In the genomic region with DNA sequence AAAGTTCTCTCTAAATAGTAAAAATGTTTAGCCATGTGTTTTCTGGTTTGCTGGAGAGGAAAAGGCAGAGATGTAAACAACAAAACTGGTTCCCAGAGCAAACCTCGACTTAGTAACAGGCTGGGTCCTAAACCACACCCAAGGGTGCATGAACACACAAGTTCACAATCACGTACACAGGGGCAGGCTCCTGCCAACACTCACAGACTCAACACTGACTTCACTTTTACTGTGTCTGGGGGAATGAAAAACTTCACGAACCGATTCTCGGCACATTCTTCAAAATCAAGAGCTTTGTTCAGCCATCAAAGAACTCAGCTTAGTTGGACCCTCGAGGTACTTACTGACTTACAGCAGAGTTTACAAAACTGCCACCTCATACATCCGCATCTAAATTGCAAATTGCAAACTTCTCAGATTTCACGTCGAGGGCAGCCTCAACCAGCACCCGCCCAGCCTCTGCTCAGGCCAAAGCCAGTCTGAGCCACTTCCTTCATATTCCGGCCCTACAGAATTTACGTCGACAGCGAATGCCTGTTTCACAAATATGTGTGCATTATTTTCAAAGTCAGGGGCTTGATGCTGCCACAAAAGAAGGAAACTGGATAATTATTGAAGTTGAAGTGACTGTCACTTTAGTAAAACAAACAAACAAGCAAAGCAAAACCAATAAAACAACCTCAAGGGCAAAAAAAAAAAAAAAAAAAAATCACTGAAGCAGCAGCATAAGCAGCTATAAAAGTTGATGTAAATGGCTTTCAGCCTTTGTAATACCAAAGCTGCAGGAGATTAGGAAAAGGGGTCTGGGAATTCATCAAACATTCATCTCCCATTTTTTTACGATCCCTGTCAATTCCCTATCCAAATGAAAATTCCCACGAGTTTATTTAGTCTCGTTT, we compare ENCODE assay signal across 7 mouse cellular contexts. TPM values are rescaled to one million over a fixed set of nuclear protein-coding genes. Genes with fewer than 3 reads are reported as not detected.
DNase-seq lines count a peak whose midpoint lies in the region; ATAC-seq and TF ChIP-seq lines count a peak whose summit lies in the region.

No protein-coding gene starts in this region.

- H3K9me3 ChIP-seq in ES-E14 (ENCODE audit: control insufficient read depth, insufficient read depth, low read depth, low read length), result no peaks in the 10 kb centered on the region
- H3K9me3 ChIP-seq in forebrain, embryonic 14.5 days (replicated peaks; ENCODE audit: control insufficient read depth, low read length), result no peaks in the 10 kb centered on the region
- no peaks in the 10 kb centered on the region for H3K9me3 ChIP-seq in intestine, embryonic 14.5 days (ENCODE audit: control insufficient read depth, low read length)
- no peaks in the 10 kb centered on the region for H3K9me3 ChIP-seq in liver, embryonic 16.5 days (replicated peaks; ENCODE audit: control insufficient read depth, low read length)
- no peaks in the 10 kb centered on the region for H3K9me3 ChIP-seq in neural tube, embryonic 13.5 days

- ATAC-seq in forebrain, embryonic 14.5 days, result no peak
- no peak for ATAC-seq in intestine, embryonic 14.5 days (replicated peaks; ENCODE audit: low FRiP score, low TSS enrichment, low read depth)
- ATAC-seq in liver, embryonic 16.5 days (ENCODE audit: low read depth), result no peak
- ATAC-seq in neural tube, embryonic 13.5 days (ENCODE audit: low read depth), result no peak

- in situ Hi-C loops in ES-E14 (cut with MboI; ENCODE audit: low sequenced_read_pairs in 2 of 2, unreplicated experiment in 2 of 2), result no loop called here

- peak; percentile 21 for DNase-seq in A20 (ENCODE audit: low read depth, low spot score)
- DNase-seq in ES-E14 (ENCODE audit: low read depth, low spot score), result peak; percentile 38
- DNase-seq in forebrain, embryonic 14.5 days (ENCODE audit: low spot score), result peak; percentile 16
- DNase-seq in intestine, embryonic 14.5 days (ENCODE audit: low spot score), result peak; percentile 58
- no peak for DNase-seq in right cerebral cortex, postnatal 36 days (ENCODE audit: low spot score in 2 of 2)

- no peaks in the 10 kb centered on the region for H3K27me3 ChIP-seq in forebrain, embryonic 14.5 days (replicated peaks; ENCODE audit: control insufficient read depth, insufficient read depth, low read length)
- H3K27me3 ChIP-seq in intestine, embryonic 14.5 days (replicated peaks; ENCODE audit: control insufficient read depth, insufficient read depth, low read length), result no peaks in the 10 kb centered on the region
- no peaks in the 10 kb centered on the region for H3K27me3 ChIP-seq in liver, embryonic 16.5 days (ENCODE audit: control insufficient read depth, insufficient read depth, low read depth, low read length)
- H3K27me3 ChIP-seq in neural tube, embryonic 13.5 days, result peaks cover 10% of the 10 kb centered on the region; the same call in 1 of the 2 replicates

- no peaks in the 10 kb centered on the region for H3K36me3 ChIP-seq in ES-E14 (ENCODE audit: control insufficient read depth, insufficient read depth, low read length, poor library complexity, severe bottlenecking)
- no peaks in the 10 kb centered on the region for H3K36me3 ChIP-seq in forebrain, embryonic 14.5 days (ENCODE audit: control insufficient read depth, insufficient read depth, low read length)
- no peaks in the 10 kb centered on the region for H3K36me3 ChIP-seq in intestine, embryonic 14.5 days (ENCODE audit: control insufficient read depth, insufficient read depth, low read length)
- no peaks in the 10 kb centered on the region for H3K36me3 ChIP-seq in liver, embryonic 16.5 days (ENCODE audit: control insufficient read depth, insufficient read depth)
- H3K36me3 ChIP-seq in neural tube, embryonic 13.5 days, result no peaks in the 10 kb centered on the region

- peaks cover 3 to 11% of the 10 kb centered on the region in 2 experiments; a peak in 3 of 4 replicates for H3K4me1 ChIP-seq in ES-E14 (ENCODE audit: control insufficient read depth in 2 of 2, insufficient read depth in 2 of 2, low read length in 2 of 2, poor library complexity in 1 of 2)
- H3K4me1 ChIP-seq in forebrain, embryonic 14.5 days (ENCODE audit: control insufficient read depth, insufficient read depth, low read length), result 0 out of 2 replicates have a peak, but pooled peaks cover 2% of the 10 kb centered on the region
- peaks cover 3% of the 10 kb centered on the region for H3K4me1 ChIP-seq in intestine, embryonic 14.5 days (replicated peaks; ENCODE audit: control insufficient read depth, insufficient read depth, low read length)
- peaks cover 10% of the 10 kb centered on the region for H3K4me1 ChIP-seq in liver, embryonic 16.5 days (ENCODE audit: control insufficient read depth, low read depth, low read length)
- peaks cover 18% of the 10 kb centered on the region for H3K4me1 ChIP-seq in neural tube, embryonic 13.5 days (replicated peaks)

- no peak overlapping the region for H3K9ac ChIP-seq in ES-E14 (ENCODE audit: insufficient read depth, low read depth, low read length, poor library complexity, severe bottlenecking)
- H3K9ac ChIP-seq in forebrain, embryonic 14.5 days (ENCODE audit: low read length), result peak overlapping the region; percentile 69
- peak overlapping the region; percentile 64 for H3K9ac ChIP-seq in intestine, embryonic 14.5 days (ENCODE audit: low read length)
- H3K9ac ChIP-seq in liver, embryonic 16.5 days (ENCODE audit: low read depth, low read length), result peak overlapping the region; percentile 87
- H3K9ac ChIP-seq in neural tube, embryonic 13.5 days, result peak overlapping the region; percentile 72

- H3K4me3 ChIP-seq in ES-E14 (ENCODE audit: insufficient read depth in 1 of 2, low read depth in 1 of 2, low read length in 2 of 2, poor library complexity in 1 of 2, severe bottlenecking in 1 of 2), result peak overlapping the region; percentile 91 to 92
- peak overlapping the region; percentile 64 for H3K4me3 ChIP-seq in forebrain, embryonic 14.5 days (ENCODE audit: low read depth, low read length)
- H3K4me3 ChIP-seq in intestine, embryonic 14.5 days (ENCODE audit: low read depth, low read length), result peak overlapping the region; percentile 76
- H3K4me3 ChIP-seq in liver, embryonic 16.5 days (ENCODE audit: low read depth, low read length), result peak overlapping the region; percentile 90
- H3K4me3 ChIP-seq in neural tube, embryonic 13.5 days, result peak overlapping the region; percentile 70

- WGBS in forebrain, embryonic 14.5 days, result 10% methylated on average over 17 of the region's 17 CpGs
- 12% methylated on average over 17 of the region's 17 CpGs for WGBS in intestine, embryonic 14.5 days
- 10% methylated on average over 17 of the region's 17 CpGs for WGBS in liver, embryonic 16.5 days (ENCODE audit: insufficient replicate concordance)
- WGBS in neural tube, embryonic 13.5 days, result 10% methylated on average over 17 of the region's 17 CpGs

- no peak overlapping the region for H3K27ac ChIP-seq in ES-E14 (ENCODE audit: insufficient read depth, low read depth, low read length, poor library complexity, severe bottlenecking)
- no peak overlapping the region for H3K27ac ChIP-seq in forebrain, embryonic 14.5 days (ENCODE audit: low read depth, low read length)
- peak overlapping the region; percentile 82 for H3K27ac ChIP-seq in intestine, embryonic 14.5 days (ENCODE audit: low read depth)
- H3K27ac ChIP-seq in liver, embryonic 16.5 days (ENCODE audit: low read length), result peak overlapping the region; percentile 92
- no peak overlapping the region for H3K27ac ChIP-seq in neural tube, embryonic 13.5 days (replicated peaks)

- H3K4me2 ChIP-seq in forebrain, embryonic 14.5 days (ENCODE audit: low read length), result peak overlapping the region; percentile 90
- peak overlapping the region; percentile 72 for H3K4me2 ChIP-seq in intestine, embryonic 14.5 days (ENCODE audit: low read length)
- peak overlapping the region; percentile 78 for H3K4me2 ChIP-seq in liver, embryonic 16.5 days (ENCODE audit: low read depth, low read length)
- peak overlapping the region; percentile 80 for H3K4me2 ChIP-seq in neural tube, embryonic 13.5 days

TF ChIP-seq in ES-E14, 5 proteins besides CTCF, POLR2A, EP300 and RAD21:
- no peak for TF ChIP-seq ZC3H11A (IDR thresholded peaks at IDR 0.05; ENCODE audit: borderline replicate concordance, low read depth, low read length)
- TF ChIP-seq MAFK (IDR thresholded peaks at IDR 0.05; ENCODE audit: insufficient read depth, low read depth, low read length), result peak; percentile 67; the same call in 1 of the 2 replicates
- TF ChIP-seq HCFC1 (IDR thresholded peaks at IDR 0.05; ENCODE audit: borderline replicate concordance, insufficient read depth, low read length), result no peak
TF ChIP-seq in ES-E14: peak in this region for 1.

RNA-seq across cellular contexts. Expression of a gene that starts 1.2 kb away (rescaled TPM):
- 26.0 and 45.5 TPM in 2 replicates for total RNA-seq in ES-E14 (2012; rRNA removed)
- 39.7 and 40.6 TPM in 2 replicates for polyA plus RNA-seq in forebrain, embryonic 14.5 days (2014; fragmentation: Nextera tagmentation; extraction: Ambion mirVana)
- polyA plus RNA-seq in intestine, embryonic 14.5 days (2014; fragmentation: Nextera tagmentation; extraction: Ambion mirVana), result 68.9 and 70.6 TPM in 2 replicates
- 58.2 and 60.6 TPM in 2 replicates for polyA plus RNA-seq in liver, embryonic 16.5 days (2015; fragmentation: Nextera tagmentation; extraction: Ambion mirVana)
- 52.3 and 58.8 TPM in 2 replicates for polyA plus RNA-seq in neural tube, embryonic 13.5 days (2015; fragmentation: Nextera tagmentation; extraction: Ambion mirVana)

RNA-seq across cellular contexts. Expression of a gene that starts 1.3 kb away (rescaled TPM):
- total RNA-seq in ES-E14 (2012; rRNA removed), result 6.4 and 6.8 TPM in 2 replicates
- 2.1 and 2.2 TPM in 2 replicates for polyA plus RNA-seq in forebrain, embryonic 14.5 days (2014; fragmentation: Nextera tagmentation; extraction: Ambion mirVana)
- polyA plus RNA-seq in intestine, embryonic 14.5 days (2014; fragmentation: Nextera tagmentation; extraction: Ambion mirVana), result 9.6 and 10.1 TPM in 2 replicates
- 5.6 and 6.1 TPM in 2 replicates for polyA plus RNA-seq in liver, embryonic 16.5 days (2015; fragmentation: Nextera tagmentation; extraction: Ambion mirVana)
- 9.9 and 12.0 TPM in 2 replicates for polyA plus RNA-seq in neural tube, embryonic 13.5 days (2015; fragmentation: Nextera tagmentation; extraction: Ambion mirVana)

RNA-seq across cellular contexts. Expression of a gene that starts 40.1 kb away (rescaled TPM):
- total RNA-seq in ES-E14 (2012; rRNA removed), result 22.5 and 23.6 TPM in 2 replicates
- 13.8 and 15.1 TPM in 2 replicates for polyA plus RNA-seq in forebrain, embryonic 14.5 days (2014; fragmentation: Nextera tagmentation; extraction: Ambion mirVana)
- polyA plus RNA-seq in intestine, embryonic 14.5 days (2014; fragmentation: Nextera tagmentation; extraction: Ambion mirVana), result 23.6 and 27.8 TPM in 2 replicates
- polyA plus RNA-seq in liver, embryonic 16.5 days (2015; fragmentation: Nextera tagmentation; extraction: Ambion mirVana), result 12.0 and 12.6 TPM in 2 replicates
- 13.5 and 13.9 TPM in 2 replicates for polyA plus RNA-seq in neural tube, embryonic 13.5 days (2015; fragmentation: Nextera tagmentation; extraction: Ambion mirVana)

Comparison
In these comparisons a context has a peak if more than half of its experiments do, and no peak if none do; other contexts are left out.
1. DNase-seq: peak in A20 (single experiment), ES-E14 (single experiment), forebrain, embryonic 14.5 days (single experiment) and intestine, embryonic 14.5 days (single experiment); none in right cerebral cortex, postnatal 36 days (0 of 2).
2. H3K27ac ChIP-seq: peak in intestine, embryonic 14.5 days (single experiment) and liver, embryonic 16.5 days (single experiment); none in ES-E14 (single experiment), forebrain, embryonic 14.5 days (single experiment) and neural tube, embryonic 13.5 days (single experiment).
3. Peak in every context shown above with its lines, with median percentiles within 50 percentile points of each other: H3K4me3 ChIP-seq and H3K4me2 ChIP-seq.